Mouse (Mus musculus) heart, postnatal 0 days (tissue): Measurements from ENCODE around the gene C1qc.

Experiments used
- CTCF ChIP-seq: IDR thresholded peaks from 2 replicates; pipeline ENCODE4 v1.5.1; 2016; ENCODE audit warnings: antibody characterized with exemption, control low read depth, low read depth
- EP300 ChIP-seq: IDR thresholded peaks from 2 replicates; pipeline ENCODE4 v1.6.1; 2016; ENCODE audit warnings: antibody characterized with exemption, low read depth

GRCm38 (mm10) chr4:136895861-136896260 is 3.0 kb upstream of the C1qc start:
- TF ChIP-seq EP300 (no peak), CTCF (no peak)
